Mouse (Mus musculus) effector memory CD4-positive, alpha-beta T cell, adult 5 months (primary cell): Measurements from ENCODE around the gene Thegl. TPM values are rescaled to one million over a fixed set of nuclear protein-coding genes. Genes with fewer than 3 reads are reported as not detected.

ENCODE experiments used
- polyA plus RNA-seq: library from polyadenylated mRNA; unstranded; fragments of 100-300 nt; shearing (Covaris generic); gene quantifications from one replicate; pipeline ENCODE4 v1.2.1, GENCODE M21; 2017

Gene Thegl
- not detected for polyA plus RNA-seq

GRCm38 (mm10) chr5:77015544-77016482, at the start of gene Thegl:
Gene Thegl, plus strand, starts transcription at chr5:77016023.

GRCm38 (mm10) chr5:76974554-76975285, 41.1 kb upstream of the Thegl start, which contains the start of gene Srp72:
Gene Srp72, plus strand, starts transcription at chr5:76974683.

GRCm38 (mm10) chr5:77004051-77004821, 11.6 kb upstream of the Thegl start, which contains the start of gene Arl9:
Gene Arl9, plus strand, starts transcription at chr5:77004055.

Other genes with a start within 250 kb of the Thegl start
- gene Aasdh, start 110.5 kb upstream of the Thegl start, polyA plus RNA-seq: 16.3 TPM
- gene Paics, start 64.7 kb upstream of the Thegl start, polyA plus RNA-seq: 71.0 TPM
- gene Ppat, start 64.4 kb upstream of the Thegl start, polyA plus RNA-seq: 24.9 TPM
- gene Srp72, start 41.3 kb upstream of the Thegl start, polyA plus RNA-seq: 92.0 TPM
- gene Arl9, start 12.0 kb upstream of the Thegl start, polyA plus RNA-seq: not detected
- 393 TPM for gene Hopx, start 99.1 kb downstream of the Thegl start, polyA plus RNA-seq
- not detected for gene Spink2, start 195.4 kb downstream of the Thegl start, polyA plus RNA-seq
- 29.6 TPM for gene Rest, start 249.5 kb downstream of the Thegl start, polyA plus RNA-seq